Mouse (Mus musculus) megakaryocyte progenitor cell, adult 5-6 weeks (primary cell): ENCODE data around the gene Pard3b. TPM values are rescaled to one million over a fixed set of nuclear protein-coding genes. Genes with fewer than 3 reads are reported as not detected.
A peak's percentile ranks its signal among the peaks of the same experiment; 100 is the strongest.

Experiments used
- ATAC-seq: replicated peaks from 2 replicates; pipeline ENCODE4 v1.8.0; 2016; ENCODE audit warnings: mild to moderate bottlenecking, moderate TSS enrichment, inconsistent platforms; ENCODE audit not compliant: poor library complexity
- total RNA-seq, 2 experiments: library from RNA; stranded (forward) in 1 of 2; stranded (reverse) in 1 of 2; fragments of 157-497, 149-512 nt in 1 of 2; fragments of 200-1000 nt in 1 of 2; gene quantifications; 2 replicates each; pipeline versions ENCODE4 v1.2.3 to v1.2.4; 2015 to 2017

Gene Pard3b
- total RNA-seq, 2 experiments from 2014 or later = 1.4 to 3.0 TPM

GRCm38 (mm10) chr1:62436304-62436703 is 797.7 kb downstream of the Pard3b start:
- no peak for ATAC-seq

- ATAC-seq = no peak
These were observed 798.9 kb downstream of the Pard3b start for GRCm38 (mm10) chr1:62437493-62437892.

- no peak for ATAC-seq
These were observed 805.8 kb downstream of the Pard3b start for GRCm38 (mm10) chr1:62444406-62444805.

- ATAC-seq = no peak
These were observed 808.2 kb downstream of the Pard3b start for GRCm38 (mm10) chr1:62446818-62447217.

GRCm38 (mm10) chr1:62449193-62449875 is 810.7 kb downstream of the Pard3b start:
- ATAC-seq = no peak

- ATAC-seq = no peak
These were observed 826.9 kb downstream of the Pard3b start for GRCm38 (mm10) chr1:62465536-62465935.

- ATAC-seq = no peak
These were observed 827.9 kb downstream of the Pard3b start for GRCm38 (mm10) chr1:62466544-62466943.

- ATAC-seq = peak; percentile 99
These were observed 844.4 kb downstream of the Pard3b start for GRCm38 (mm10) chr1:62483059-62483458.

GRCm38 (mm10) chr1:62488871-62489270 is 850.2 kb downstream of the Pard3b start:
- ATAC-seq = no peak

- no peak for ATAC-seq
These were observed 860.5 kb downstream of the Pard3b start for GRCm38 (mm10) chr1:62499146-62499545.

GRCm38 (mm10) chr1:62510501-62510900 is 871.9 kb downstream of the Pard3b start:
- ATAC-seq = no peak

GRCm38 (mm10) chr1:62511681-62512080 is 873.1 kb downstream of the Pard3b start:
- ATAC-seq = no peak

GRCm38 (mm10) chr1:62518621-62519213 is 880.1 kb downstream of the Pard3b start:
- no peak for ATAC-seq

GRCm38 (mm10) chr1:62521368-62521767 is 882.7 kb downstream of the Pard3b start:
- ATAC-seq = peak; percentile 50

GRCm38 (mm10) chr1:62522761-62523160 is 884.1 kb downstream of the Pard3b start:
- no peak for ATAC-seq

- ATAC-seq = no peak
These were observed 889.2 kb downstream of the Pard3b start for GRCm38 (mm10) chr1:62527788-62528187.

GRCm38 (mm10) chr1:62529941-62530340 is 891.3 kb downstream of the Pard3b start:
- no peak for ATAC-seq

GRCm38 (mm10) chr1:62532426-62533126 is 894.0 kb downstream of the Pard3b start:
- ATAC-seq = no peak

GRCm38 (mm10) chr1:62548953-62549352 is 910.3 kb downstream of the Pard3b start:
- ATAC-seq = no peak

GRCm38 (mm10) chr1:62550546-62550945 is 911.9 kb downstream of the Pard3b start:
- no peak for ATAC-seq

- no peak for ATAC-seq
These were observed 912.9 kb downstream of the Pard3b start for GRCm38 (mm10) chr1:62551516-62551915.

GRCm38 (mm10) chr1:62555838-62556237 is 917.2 kb downstream of the Pard3b start:
- no peak for ATAC-seq
